Mouse (Mus musculus) midbrain, postnatal 0 days (tissue): ENCODE measurements at regions not wholly inside any gene's neighbourhood (a gene's known extent, or its start where the extent isn't known, plus 50 kb on each side); places are given as distances from the start of the nearest gene placed in this dataset.

Experiments
- ATAC-seq: fragments of 200-750 bp; cut with Nextera tagmentation; 2 replicates; pipeline ENCODE4 v1.8.0; 2017; ENCODE audit warnings: moderate number of reproducible peaks, mild to moderate bottlenecking, moderate TSS enrichment, moderate library complexity; ENCODE audit not compliant: low FRiP score
- DNase-seq: peaks from one replicate; pipeline ENCODE4 v3.0.0-alpha.2; 2015; ENCODE audit warnings: low spot score
- H3K27ac ChIP-seq: fragments of 300-500 bp; sonication (generic); 2 replicates; pipeline ENCODE4 v1.5.1; 2014; ENCODE audit warnings: low read depth, mild to moderate bottlenecking, low read length, mixed read lengths
- H3K27me3 ChIP-seq: fragments of 300-500 bp; sonication (generic); 2 replicates; pipeline ENCODE4 v1.6.1; 2014; ENCODE audit warnings: low read length, control low read depth, mixed read lengths; ENCODE audit not compliant: insufficient read depth
- H3K36me3 ChIP-seq: fragments of 300-500 bp; sonication (generic); 2 replicates; pipeline ENCODE4 v1.6.1; 2014; ENCODE audit warnings: low read length, control low read depth, mixed read lengths; ENCODE audit not compliant: insufficient read depth
- H3K4me1 ChIP-seq: fragments of 300-500 bp; sonication (generic); 2 replicates; pipeline ENCODE4 v1.6.1; 2014; ENCODE audit warnings: mild to moderate bottlenecking, control low read depth, antibody characterized with exemption, low read length, mixed read lengths; ENCODE audit not compliant: insufficient read depth
- H3K4me2 ChIP-seq: fragments of 300-500 bp; sonication (generic); 2 replicates; pipeline ENCODE4 v1.6.1; 2014; ENCODE audit warnings: low read depth, mild to moderate bottlenecking, low read length, mixed read lengths; ENCODE audit not compliant: poor library complexity, severe bottlenecking
- H3K4me3 ChIP-seq: fragments of 300-500 bp; sonication (generic); 2 replicates; pipeline ENCODE4 v1.5.1; 2014; ENCODE audit warnings: low read depth, mild to moderate bottlenecking, low read length, moderate library complexity
- H3K9ac ChIP-seq: fragments of 300-500 bp; sonication (generic); replicated peaks from 2 replicates; pipeline ENCODE4 v1.6.1; 2014; ENCODE audit warnings: mild to moderate bottlenecking, low read length, moderate library complexity, mixed read lengths; ENCODE audit not compliant: poor library complexity, severe bottlenecking
- H3K9me3 ChIP-seq: fragments of 300-500 bp; sonication (generic); 2 replicates; pipeline ENCODE4 v1.6.1; 2016; ENCODE audit warnings: low read length, control low read depth
- CTCF ChIP-seq: IDR thresholded peaks from 2 replicates; pipeline ENCODE4 v1.5.1; 2016; ENCODE audit warnings: antibody characterized with exemption, mild to moderate bottlenecking
- WGBS: fragments of 180-500 bp; shearing (Covaris S2); extraction: QIAGEN DNeasy Blood & Tissue Kit; methylation state at CpG from one replicate; pipeline ENCODE4 v1.1.7; 2014; 5-methylcytosine and 5-hydroxymethylcytosine counted together

DNA sequence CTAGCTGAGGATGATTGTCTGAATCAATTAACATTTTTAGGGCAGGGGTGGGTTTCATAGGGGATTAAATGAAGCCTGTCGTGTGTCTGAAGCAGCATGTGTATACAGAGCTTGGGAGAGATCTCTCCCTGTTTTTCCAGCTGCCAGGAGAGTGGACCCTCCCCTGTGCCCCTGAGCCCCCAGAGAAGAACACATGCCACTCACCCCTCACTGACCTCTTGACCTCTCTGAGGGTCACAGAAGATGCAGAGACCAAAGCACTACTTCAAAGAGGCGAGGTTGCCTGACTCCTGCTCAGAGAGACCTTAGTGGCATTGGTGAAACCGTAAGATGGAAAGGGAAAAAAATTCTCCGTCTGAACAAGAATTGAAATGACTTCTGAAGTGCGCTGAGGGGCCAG lies 79.1 kb upstream of the Max start:
- H3K27ac ChIP-seq, result no peak overlapping the region
- no peaks in the 10 kb centered on the region for H3K36me3 ChIP-seq
- H3K9me3 ChIP-seq, result no peaks in the 10 kb centered on the region
- no peak for TF ChIP-seq CTCF
- H3K9ac ChIP-seq, result no peak overlapping the region
- DNase-seq (no peak), ATAC-seq (no peak)
- no peak overlapping the region for H3K4me3 ChIP-seq
- WGBS, result 43% methylated on average over 5 of the region's 5 CpGs
- H3K27me3 ChIP-seq, result no peaks in the 10 kb centered on the region
- no peak overlapping the region for H3K4me2 ChIP-seq
- no peaks in the 10 kb centered on the region for H3K4me1 ChIP-seq

DNA sequence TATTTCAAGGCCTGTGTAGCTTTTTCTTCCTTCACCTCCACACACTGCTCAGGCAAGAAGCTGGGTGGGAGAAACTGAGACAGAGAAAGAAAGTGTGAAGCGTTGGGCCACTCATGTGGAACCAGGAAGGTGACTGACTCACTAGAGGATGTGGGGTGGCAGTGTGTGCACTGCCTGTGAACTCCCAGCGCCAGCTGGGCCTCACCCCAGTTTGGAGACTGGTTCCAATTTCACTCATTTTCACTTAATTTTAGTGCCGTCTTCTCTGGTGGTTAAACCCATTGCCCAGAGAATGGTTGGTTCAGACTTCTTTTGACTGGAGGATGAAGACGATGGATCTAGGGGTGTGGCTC lies 77.9 kb upstream of the Max start:
- ATAC-seq (no peak), DNase-seq (no peak)
- Histone ChIP-seq H3K4me3 (no peak overlapping the region), H3K36me3 (no peaks in the 10 kb centered on the region), H3K9me3 (no peaks in the 10 kb centered on the region), H3K27me3 (no peaks in the 10 kb centered on the region), H3K4me2 (no peak overlapping the region), H3K4me1 (no peaks in the 10 kb centered on the region), H3K27ac (no peak overlapping the region), H3K9ac (no peak overlapping the region)
- WGBS, result 96% methylated on average over 4 of the region's 4 CpGs
- TF ChIP-seq CTCF, result no peak

DNA sequence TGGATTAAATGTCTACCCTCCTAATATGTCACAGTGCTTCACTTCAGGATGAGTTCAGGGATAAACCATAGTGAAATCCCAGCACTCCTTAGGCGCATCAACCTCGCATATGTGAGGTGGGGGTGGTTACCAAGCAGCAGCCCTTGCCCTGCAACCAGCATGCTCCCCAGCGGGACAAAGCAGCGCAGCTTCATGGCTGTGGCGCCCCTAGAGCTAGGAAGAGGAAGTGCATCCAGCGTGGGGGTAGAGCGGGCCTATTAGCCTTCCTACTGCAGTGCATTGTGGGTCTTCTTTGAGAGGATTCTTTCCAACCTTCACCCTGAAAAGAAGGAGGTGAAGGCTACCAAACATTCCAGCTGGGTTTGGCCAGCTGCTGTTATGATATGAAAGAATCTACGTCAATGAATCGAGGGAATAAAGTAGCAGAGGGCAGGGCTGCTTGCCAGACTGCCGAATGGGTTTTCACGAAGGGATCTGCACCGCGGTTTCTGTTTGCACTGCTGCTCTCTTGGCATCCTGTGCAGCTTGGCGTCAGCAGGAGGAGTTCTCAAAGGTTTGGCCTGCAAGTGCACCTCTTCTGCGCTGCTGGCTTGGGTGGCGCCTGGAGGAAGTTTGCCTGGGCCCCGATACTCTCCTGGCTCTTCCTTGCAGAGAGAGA lies 77.4 kb upstream of the Max start:
- no peaks in the 10 kb centered on the region for H3K4me1 ChIP-seq
- H3K4me2 ChIP-seq, result no peak overlapping the region
- no peaks in the 10 kb centered on the region for H3K36me3 ChIP-seq
- H3K9me3 ChIP-seq, result no peaks in the 10 kb centered on the region
- ATAC-seq, result no peak
- H3K27me3 ChIP-seq, result no peaks in the 10 kb centered on the region
- no peak overlapping the region for H3K9ac ChIP-seq
- DNase-seq, result no peak
- 0 out of 2 replicates have a peak, but pooled peaks have one; percentile 16 for TF ChIP-seq CTCF
- 78% methylated on average over 17 of the region's 17 CpGs for WGBS
- no peak overlapping the region for H3K4me3 ChIP-seq
- H3K27ac ChIP-seq, result no peak overlapping the region

DNA sequence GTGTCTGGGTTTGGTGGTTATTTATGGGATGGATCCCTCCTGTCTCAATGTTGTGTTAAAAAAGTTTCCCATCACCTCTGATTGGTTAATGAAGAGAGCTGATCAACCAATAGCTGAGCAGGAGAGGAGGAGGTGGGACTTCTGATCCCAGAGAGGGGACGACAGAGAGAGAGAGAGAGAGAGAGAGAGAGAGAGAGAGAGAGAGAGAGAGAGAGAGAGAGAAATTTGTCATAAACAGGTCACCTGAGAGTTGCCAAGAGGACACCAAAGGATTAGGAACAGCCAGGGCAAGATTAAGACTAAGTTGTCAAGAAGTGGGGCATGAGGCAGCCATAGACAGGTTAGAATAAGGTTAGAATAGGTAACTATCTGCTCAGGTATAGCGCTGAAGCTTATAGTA lies 73.7 kb upstream of the Max start:
- 51% methylated on average over 2 of the region's 2 CpGs for WGBS
- no peak overlapping the region for H3K27ac ChIP-seq
- ATAC-seq, result no peak

DNA sequence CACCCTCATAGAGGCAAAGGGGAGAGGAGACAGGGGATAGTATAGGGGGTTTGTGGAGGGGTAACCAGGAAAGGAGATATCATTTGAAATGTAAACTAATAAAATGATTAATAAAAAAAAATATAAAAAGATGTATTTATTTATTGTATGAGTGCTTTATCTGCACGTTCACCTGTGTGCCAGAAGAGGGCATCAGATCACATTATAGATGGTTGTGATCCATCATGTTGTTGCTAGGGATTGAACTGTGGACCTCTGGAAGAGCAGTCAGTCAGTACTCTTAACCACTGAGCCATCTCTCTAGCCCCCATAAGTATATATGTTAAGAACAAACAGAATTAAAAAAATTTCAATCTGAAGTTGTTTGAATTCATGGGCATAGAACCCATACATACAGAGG lies 69.4 kb upstream of the Max start:
- H3K4me3 ChIP-seq, result no peak overlapping the region
- no peak for DNase-seq
- H3K27ac ChIP-seq, result no peak overlapping the region
- no peaks in the 10 kb centered on the region for H3K27me3 ChIP-seq
- no peaks in the 10 kb centered on the region for H3K9me3 ChIP-seq
- no peak for TF ChIP-seq CTCF
- no peak for ATAC-seq
- H3K4me1 ChIP-seq, result no peaks in the 10 kb centered on the region
- no peak overlapping the region for H3K4me2 ChIP-seq
- no peak overlapping the region for H3K9ac ChIP-seq
- WGBS, result 84% methylated on average over 1 of the region's 1 CpGs
- no peaks in the 10 kb centered on the region for H3K36me3 ChIP-seq

More for the DNA sequence above, 73.7 kb upstream of the Max start:
- Histone ChIP-seq H3K4me2 (no peak overlapping the region), H3K9me3 (no peaks in the 10 kb centered on the region), H3K9ac (no peak overlapping the region), H3K4me3 (no peak overlapping the region), H3K27me3 (no peaks in the 10 kb centered on the region), H3K4me1 (no peaks in the 10 kb centered on the region), H3K36me3 (no peaks in the 10 kb centered on the region)
- no peak for DNase-seq
- no peak for TF ChIP-seq CTCF

DNA sequence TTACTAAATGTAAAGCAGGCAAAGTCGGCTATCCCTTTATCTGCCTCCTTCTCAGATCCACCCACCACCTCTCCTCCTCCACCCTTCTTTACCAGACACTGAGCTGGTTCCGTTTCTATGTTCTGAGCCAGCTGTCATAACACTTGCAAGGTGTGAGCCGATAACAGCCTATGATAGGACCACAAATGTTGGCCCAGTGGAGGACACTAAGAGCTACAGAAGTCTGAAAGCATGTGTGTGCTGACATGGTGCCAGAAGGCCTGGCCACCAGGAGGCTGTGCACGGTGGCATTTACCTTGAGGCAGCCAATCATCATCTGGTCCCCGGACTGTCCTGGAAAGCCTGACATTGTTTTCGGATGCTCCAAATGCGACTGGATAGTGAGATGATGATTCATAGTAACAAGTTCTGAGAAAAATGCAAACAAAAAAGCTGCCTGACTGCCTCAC lies 63.5 kb upstream of the Max start:
- H3K9me3 ChIP-seq, result no peaks in the 10 kb centered on the region
- no peak overlapping the region for H3K27ac ChIP-seq
- H3K36me3 ChIP-seq, result no peaks in the 10 kb centered on the region
- H3K4me2 ChIP-seq, result no peak overlapping the region
- DNase-seq (no peak), ATAC-seq (no peak)
- no peak for TF ChIP-seq CTCF
- no peak overlapping the region for H3K4me3 ChIP-seq
- H3K27me3 ChIP-seq, result no peaks in the 10 kb centered on the region
- H3K9ac ChIP-seq, result no peak overlapping the region
- no peaks in the 10 kb centered on the region for H3K4me1 ChIP-seq
- WGBS, result 73% methylated on average over 7 of the region's 7 CpGs
